Mouse (Mus musculus) left cerebral cortex, postnatal 10 days (tissue): ENCODE measurements around the gene Sox6. TPM values are rescaled to one million over a fixed set of nuclear protein-coding genes. Genes with fewer than 3 reads are reported as not detected.

Experiments
- DNase-seq, 2 experiments: peaks; one replicate each; pipeline ENCODE4 v3.0.0; 2021 to 2022; ENCODE audit warnings: low spot score in 2 of 2, mixed read lengths in 1 of 2; ENCODE audit errors: extremely low spot score in 1 of 2
- intact Hi-C: fragments of 180-260 bp; cut with DNase I; formaldehyde crosslinking; loops from one replicate; pipeline ENCODE4 v1.15.1; 2025
- total RNA-seq, 2 experiments: library from RNA; stranded (reverse); gene quantifications; 2 replicates each; pipeline ENCODE4 v1.2.3; 2021

The Sox6 gene
- total RNA-seq, 2 experiments from 2014 or later = 40.7 to 45.6 TPM

- intact Hi-C loops = no loop called here
- DNase-seq = no peak
These were observed 123.3 kb downstream of the Sox6 start for GRCm38 (mm10) chr7:115915338-115915737.

- intact Hi-C loops = no loop called here
- no peak for DNase-seq
These were observed 128.3 kb downstream of the Sox6 start for GRCm38 (mm10) chr7:115910313-115910712.

DNA sequence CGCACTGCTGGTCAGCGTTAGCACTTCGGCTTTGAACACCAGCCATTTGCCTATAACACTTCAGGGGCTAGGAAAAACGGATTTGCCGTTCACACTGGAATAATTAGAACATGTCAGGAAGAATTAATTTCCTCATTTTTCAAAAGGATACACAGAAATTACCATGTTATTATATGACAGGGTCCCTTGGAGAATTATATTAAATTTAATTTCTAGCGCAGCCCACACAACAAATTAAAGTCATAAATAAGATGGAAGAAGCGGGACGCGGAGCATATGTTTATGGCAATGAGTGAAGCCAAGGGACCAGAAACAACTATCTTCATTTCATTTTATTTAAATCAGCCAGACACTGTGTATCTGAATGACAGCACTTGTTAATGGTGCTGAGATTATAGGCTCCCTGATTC is 133.8 kb downstream of the Sox6 start:
- no peak for DNase-seq
- intact Hi-C loops = no loop called here

DNA sequence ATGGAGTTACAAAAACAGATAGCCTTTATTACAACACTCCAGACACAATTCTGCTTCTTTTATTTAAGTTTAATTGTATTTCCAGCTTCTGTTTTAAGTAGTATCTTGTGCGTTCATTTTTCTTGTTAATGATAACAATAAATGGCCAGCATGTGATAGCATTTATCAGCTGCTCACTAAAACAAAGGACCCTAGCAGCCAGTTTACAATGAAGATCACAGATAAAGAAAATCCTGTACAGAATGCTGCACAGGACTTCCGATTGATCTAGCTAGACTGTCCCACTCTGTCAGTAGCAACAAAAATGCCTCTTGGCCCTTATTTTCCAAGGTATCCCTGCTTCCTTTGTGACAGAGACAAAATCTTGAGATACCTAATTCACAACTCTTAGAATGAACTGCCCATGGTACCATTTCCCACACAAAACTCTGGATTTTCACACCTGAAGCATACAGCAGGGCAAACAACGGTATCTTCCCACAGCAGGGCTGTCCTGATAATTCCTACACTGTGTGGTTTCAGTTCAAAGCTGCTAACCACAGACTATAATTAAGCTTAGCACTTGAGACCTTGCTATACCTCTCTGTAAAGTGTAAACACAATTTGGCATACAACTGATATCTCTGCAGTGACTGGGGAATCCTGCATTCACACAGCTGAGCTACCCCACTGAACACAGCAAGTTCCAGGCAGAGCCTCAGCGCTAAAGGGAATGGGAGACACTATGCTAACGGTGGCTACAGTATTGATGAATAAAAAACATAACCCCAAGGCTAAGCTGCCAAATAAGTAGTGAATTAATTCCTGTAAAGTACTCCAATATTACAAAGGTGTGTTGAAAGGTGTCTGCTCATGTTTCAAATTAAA is 134.4 kb downstream of the Sox6 start:
- no peak for DNase-seq
- intact Hi-C loops = no loop called here

DNA sequence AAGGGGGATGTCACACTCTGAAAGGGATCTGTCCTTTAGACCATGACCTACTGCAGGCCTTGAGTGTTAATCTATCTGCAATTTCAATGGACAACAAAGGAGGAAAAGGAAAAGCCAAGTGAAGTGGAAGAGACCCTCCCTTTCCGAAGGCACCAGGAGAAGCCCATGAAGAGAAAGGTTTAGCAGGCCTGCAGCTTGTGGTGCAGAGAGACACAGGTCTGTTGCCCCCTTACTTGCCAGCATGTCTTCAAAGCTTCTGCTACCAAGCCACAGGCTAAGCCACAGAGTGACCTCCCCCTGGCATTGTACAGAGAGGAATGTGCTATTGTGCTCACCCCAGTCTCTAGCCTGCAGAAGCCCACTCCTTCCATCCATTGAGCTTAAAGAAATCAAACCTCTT is 135.2 kb downstream of the Sox6 start:
- DNase-seq = no peak
- intact Hi-C loops = no loop called here

GRCm38 (mm10) chr7:115895831-115896230 is 142.8 kb downstream of the Sox6 start:
- intact Hi-C loops = no loop called here
- no peak for DNase-seq

DNA sequence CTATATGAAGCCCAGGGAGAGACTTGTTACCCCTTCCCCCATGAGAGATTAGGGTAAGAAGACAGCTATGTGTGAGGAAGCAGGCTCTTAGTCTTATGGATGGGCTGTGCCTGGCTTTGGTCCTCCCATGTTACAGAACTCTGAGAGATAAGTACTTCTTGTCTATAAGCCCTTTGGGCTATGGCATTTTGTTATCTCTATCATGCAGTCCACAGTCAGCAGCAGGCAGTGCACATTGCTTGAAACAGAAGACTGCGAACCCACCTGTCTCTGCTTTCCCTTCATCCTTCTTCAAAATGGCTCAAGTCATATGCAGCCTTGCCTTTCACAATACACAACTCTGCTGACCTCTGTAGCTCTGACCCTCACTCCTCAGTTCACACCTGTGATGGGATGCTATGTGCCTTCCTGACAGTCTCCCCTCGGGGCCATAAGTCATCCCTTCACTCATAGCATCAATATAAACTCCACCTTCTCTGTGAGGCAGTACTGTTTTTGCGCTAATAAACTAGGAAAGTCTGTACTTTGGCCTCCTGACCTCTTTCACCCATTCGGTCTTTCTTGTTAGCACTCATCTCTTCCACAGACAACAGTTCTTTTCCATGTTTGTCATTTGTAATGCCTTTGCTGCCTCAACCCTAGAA is 143.4 kb downstream of the Sox6 start:
- intact Hi-C loops = no loop called here
- no peak for DNase-seq

DNA sequence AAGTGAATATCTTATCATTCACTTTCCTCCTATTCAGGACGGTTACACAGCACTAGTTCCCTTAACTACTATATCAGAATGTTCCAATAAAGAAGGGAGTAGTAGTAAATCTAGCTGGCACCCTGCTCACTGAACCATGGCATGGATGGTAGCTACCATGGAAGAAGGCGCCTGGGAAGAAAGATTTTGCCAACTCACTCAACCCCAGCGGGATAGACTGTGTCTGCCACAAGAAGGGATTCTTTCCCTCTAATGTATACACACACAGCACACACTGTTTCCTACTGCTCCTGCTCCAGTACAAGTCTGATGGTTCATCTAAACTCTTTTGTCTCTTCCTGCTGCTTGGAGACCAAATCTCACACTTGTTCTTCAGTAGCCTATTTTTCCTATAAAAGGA is 147.1 kb downstream of the Sox6 start:
- intact Hi-C loops = no loop called here

DNA sequence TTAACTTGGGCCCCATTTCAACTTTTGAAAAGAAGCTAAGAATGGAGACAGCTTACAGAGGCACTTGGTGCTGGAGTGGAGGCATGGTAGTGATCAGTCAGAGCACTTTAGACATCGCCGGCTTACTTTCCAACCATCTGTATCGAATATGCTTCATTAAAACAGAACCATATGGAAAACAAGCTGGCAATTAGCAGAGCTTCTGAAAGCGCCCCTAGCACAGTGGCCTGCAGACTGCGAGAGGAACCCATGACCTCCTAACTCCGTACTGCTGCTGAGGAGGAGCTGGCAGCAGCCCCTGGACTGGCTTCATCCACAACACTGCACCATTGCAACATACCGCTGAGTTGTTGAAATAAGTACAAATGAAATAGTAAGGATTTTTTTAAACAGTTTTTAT is 148.7 kb downstream of the Sox6 start:
- no peak for DNase-seq
- intact Hi-C loops = no loop called here

More for the DNA sequence above, 147.1 kb downstream of the Sox6 start:
- DNase-seq = no peak

DNA sequence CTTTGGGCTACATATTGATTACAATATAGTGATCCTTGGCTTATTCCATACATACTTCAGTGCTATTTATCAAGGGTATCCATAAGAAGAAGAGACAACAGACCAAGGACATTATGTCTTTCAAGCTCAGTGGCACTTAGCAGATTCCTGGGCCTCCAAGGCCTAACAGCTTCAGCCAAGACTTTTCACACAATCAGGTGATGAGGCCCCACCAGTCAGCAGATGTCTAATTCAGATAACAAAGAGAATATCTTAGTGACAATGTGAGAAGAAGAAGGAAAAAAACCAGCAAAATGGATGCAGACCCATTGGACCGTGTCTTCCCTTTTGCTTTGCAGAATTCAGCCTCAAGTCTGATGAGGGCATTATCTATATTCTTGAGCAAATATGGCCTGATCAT is 150.0 kb downstream of the Sox6 start:
- intact Hi-C loops = no loop called here
- no peak for DNase-seq

GRCm38 (mm10) chr7:115888120-115888519 is 150.5 kb downstream of the Sox6 start:
- no peak for DNase-seq
- intact Hi-C loops = no loop called here

DNA sequence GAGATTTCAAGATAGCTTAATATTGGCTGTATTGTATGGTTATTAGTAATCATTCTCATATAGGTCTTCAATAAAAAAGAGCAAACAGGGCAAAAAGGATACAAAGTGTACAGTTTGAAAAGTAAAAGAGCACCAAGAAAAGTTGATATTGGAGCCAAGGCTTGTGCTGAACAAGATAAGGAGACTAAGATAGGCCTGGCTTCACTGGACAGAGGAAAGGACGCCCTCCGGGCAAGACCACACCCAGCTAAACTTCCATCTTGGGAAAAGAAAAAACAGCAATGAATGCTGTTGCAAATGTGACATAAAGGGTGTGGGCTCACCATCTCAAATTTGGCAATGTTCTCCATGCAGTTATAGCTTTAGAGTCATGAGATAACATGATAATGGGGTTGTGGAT is 165.7 kb downstream of the Sox6 start:
- intact Hi-C loops = no loop called here

DNA sequence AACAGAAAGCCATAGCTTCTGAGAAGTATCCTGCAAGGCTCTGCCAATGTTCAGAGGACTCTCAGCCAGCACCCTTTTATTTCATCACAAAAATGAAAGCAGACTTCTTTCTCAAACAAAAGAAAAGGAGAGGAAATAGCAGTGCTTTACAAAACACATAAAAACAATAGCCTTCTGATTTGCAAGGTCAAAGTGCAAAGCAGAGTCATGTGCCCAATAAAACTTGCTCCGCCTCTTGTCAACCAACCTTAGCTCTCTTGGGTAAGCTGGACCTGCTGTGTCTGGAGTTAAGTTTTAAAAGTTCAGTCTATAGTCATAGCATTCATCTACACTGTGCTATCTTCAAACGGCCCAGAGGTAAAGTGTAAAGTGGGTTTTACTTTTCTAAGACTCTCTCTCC is 170.1 kb downstream of the Sox6 start:
- DNase-seq = no peak
- intact Hi-C loops = no loop called here

More for the DNA sequence above, 165.7 kb downstream of the Sox6 start:
- no peak for DNase-seq

GRCm38 (mm10) chr7:115867518-115868270 is 170.9 kb downstream of the Sox6 start:
- intact Hi-C loops = no loop called here
- DNase-seq = no peak

GRCm38 (mm10) chr7:115866698-115867500 is 171.7 kb downstream of the Sox6 start:
- intact Hi-C loops = no loop called here
- no peak for DNase-seq

DNA sequence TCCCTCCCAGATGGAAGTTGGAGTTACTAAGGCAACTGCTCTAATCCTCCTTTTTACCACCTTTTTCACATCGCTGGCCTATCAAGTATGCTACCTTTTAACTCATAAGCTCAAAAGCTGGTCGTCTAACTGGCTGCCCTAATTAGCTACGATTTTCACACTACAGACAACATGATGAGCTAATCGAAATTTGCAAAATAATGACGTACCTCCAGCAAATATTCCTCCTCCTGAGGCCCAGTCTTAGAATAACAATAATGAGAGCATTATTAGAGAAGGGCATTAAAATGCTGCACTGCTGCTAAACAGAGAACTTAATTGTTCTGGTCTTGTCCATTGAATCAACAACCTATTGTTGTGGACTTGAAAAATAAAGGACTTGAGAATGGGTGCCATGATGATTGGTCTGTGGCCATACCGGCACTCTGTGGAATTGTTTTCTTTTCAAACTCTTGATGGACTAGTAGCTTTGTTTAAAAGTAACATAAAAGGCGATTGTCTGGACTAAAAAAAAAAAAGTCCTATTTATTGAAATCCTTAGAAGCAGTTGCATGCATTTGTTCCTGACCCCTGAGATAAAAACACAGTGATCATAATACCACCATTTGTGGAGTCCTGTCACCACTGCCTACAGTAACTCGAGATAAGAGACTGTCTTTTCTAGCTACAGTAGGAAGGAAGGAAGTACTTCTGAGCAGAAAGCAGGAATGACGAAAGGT is 172.5 kb downstream of the Sox6 start:
- no peak for DNase-seq
- intact Hi-C loops = no loop called here

DNA sequence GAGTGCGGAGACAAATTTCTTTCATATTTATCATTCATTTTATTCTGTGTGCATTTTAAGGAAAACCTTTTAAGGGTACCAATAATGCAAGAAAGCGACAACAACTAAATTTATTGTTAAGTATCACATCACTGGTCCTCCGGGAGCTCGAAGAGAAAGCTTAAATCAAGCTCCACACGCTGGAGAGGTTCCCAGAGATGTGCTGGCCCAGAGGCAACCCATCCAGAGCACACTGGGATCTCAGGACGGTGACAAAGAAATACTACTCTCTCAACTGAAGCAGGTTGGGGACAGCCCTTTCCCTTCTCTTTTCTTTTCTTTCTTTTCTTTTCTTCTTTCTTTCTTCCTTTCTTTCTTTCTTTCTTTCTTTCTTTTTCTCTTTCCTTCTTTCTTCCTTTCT is 173.4 kb downstream of the Sox6 start:
- intact Hi-C loops = no loop called here
- DNase-seq = no peak

DNA sequence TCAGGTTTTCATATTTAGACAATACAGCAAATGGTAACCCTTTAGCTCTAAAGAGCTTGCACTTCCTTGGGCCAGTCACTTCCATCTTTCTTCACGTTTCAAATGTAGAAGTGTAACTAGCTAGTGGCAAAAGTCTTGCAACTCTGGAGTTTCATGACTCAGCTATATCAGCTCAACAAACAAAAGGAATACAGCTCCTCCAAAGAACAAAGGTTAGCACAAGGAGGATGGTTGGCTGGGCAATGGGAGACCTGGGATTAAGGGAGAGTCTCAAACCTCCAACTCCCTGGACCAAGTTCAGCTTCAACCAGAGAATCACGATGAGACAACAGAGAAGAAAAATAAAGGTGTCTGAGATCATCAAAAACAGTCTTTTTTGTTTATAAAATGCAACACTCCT is 174.2 kb downstream of the Sox6 start:
- no peak for DNase-seq
- intact Hi-C loops = no loop called here
